Mouse (Mus musculus) right cerebral cortex, adult 18-20 months (tissue): ENCODE results near the gene Stat5a.

Experiments
- DNase-seq: peaks from one replicate; pipeline ENCODE4 v3.0.0; 2022; ENCODE audit warnings: mixed read lengths

Stat5a gene

DNA sequence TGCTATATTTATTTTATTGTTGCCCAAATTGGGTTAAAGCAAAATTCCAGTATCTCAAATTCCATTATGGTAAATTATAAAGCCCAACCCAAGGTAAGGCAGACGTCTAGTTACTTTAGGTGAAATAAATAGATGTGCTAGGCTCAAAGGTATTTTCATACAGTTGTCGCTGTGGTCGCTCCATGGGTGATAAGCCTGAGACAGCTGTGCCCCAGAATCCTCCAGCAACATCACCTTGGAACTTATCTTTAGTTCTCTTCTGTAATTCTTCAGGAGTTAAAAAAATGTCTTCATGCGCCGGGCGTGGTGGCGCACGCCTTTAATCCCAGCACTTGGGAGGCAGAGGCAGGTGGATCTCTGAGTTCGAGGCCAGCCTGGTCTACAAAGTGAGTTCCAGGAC, 20.3 kb upstream of the Stat5a start:
- no peak for DNase-seq

DNA sequence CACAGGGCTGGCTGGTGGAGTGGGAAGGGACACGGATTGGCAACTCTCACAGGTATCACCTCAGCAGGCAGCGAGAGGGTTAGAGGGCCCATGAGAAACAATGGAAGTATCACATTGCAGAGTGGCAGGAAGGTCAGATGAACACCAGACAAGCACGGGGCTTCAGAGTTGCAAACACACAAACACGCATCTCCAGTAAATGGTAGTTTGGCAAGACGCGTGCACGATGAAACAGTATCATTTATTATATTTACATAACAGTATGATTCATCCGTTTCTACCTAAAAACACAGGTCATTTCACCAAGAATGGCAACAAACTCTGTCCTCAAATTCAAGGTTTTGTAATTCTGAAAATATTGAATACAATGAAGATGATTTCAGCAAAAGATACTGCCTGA, 19.6 kb upstream of the Stat5a start:
- no peak for DNase-seq

- no peak for DNase-seq
Observed at GRCm38 (mm10) chr11:100840866-100841265, 18.3 kb upstream of the Stat5a start.

DNA sequence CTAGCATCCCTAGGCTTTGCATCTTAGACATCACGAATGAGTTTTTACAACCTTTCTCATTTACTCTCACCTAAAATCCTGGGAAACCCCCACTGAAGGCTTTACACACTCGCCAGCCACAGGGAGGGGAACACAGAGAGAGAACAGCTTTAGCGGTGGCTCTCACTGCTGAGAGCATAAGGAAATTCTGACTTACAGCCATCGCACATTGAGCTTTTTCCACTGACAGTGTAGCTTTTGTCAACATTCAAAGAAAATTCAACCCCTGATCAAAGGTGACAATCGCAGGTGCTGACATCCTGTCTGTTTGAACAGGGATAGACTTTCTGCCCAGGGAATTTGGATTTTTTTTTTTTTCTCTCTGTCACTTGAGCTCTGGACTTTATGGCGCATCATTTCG, 17.1 kb upstream of the Stat5a start:
- DNase-seq: no peak

GRCm38 (mm10) chr11:100843070-100843669, 16.0 kb upstream of the Stat5a start:
- no peak for DNase-seq

DNA sequence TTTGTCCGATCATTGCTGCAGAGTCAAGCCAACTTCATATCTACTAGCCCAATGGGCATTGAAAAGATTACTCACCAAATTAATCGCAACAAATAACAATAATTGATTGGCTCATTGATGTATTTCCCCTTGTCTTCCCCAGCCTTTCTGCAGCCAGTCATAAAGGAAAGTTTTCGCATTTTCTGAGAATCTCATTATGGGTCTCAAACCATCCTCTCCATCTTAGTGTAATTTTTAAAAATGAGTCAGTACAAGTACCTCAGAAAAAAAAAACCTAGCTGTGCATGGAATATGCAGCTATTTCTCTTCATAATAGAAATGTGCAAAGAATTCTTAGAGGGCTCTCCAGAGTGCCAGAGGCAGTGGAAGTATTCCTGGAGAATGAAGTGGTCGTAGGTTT, 15.0 kb upstream of the Stat5a start:
- no peak for DNase-seq

- DNase-seq: no peak
Observed at GRCm38 (mm10) chr11:100845793-100846192, 13.4 kb upstream of the Stat5a start.

DNA sequence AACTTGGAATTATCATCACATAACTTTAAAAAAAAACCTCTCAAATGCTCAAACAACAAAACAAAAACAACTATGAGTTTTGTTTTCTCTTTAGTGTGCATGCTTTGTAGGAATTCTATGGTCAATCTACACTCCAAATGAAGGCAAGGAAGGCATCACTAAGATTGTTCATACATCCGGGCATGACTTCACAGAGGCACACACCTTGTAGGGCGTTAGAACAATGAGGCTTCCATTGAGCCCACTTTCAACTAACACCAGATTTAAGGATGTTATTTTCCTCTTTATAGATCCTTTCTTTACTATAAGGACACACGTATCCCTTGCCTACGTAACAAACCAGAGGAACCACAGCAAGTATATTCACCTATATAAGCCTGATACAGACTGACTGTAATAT, 11.6 kb upstream of the Stat5a start:
- DNase-seq: no peak

GRCm38 (mm10) chr11:100848080-100848479, 11.1 kb upstream of the Stat5a start:
- DNase-seq: no peak

GRCm38 (mm10) chr11:100848789-100849379, 10.3 kb upstream of the Stat5a start:
- no peak for DNase-seq

DNA sequence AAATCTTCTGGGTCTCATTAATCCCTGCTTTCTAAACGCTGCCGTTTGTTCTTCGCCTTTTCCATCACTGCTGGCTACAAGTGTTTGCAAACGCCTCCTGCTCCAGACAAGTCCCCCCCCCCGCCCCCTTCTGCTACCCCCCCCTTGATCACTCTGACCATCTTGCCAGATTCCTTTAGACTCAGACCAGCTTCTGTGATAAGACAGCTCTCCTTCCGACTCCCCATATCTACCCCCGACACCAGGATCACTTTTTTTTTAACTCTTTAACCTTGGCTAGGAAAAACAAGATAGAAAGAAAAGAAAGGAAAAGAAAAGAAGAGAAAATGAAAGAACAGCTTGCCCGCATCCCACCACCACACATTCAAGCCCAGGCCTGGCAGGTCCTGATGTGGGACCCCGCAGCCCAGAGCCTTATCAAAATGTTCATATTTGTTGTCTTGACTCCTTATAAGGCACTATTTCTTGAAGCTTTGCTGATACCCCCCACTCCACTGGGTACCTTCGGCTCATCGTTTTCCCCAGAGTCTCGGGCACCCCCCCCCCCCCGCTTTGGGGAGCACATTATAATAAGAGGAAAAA, 9.6 kb upstream of the Stat5a start:
- DNase-seq: no peak

GRCm38 (mm10) chr11:100850038-100850777, 8.9 kb upstream of the Stat5a start, which contains the start of gene Stat5b:
Gene Stat5b (minus strand): TSS chr11:100850724.
- DNase-seq: peak; percentile 72

DNA sequence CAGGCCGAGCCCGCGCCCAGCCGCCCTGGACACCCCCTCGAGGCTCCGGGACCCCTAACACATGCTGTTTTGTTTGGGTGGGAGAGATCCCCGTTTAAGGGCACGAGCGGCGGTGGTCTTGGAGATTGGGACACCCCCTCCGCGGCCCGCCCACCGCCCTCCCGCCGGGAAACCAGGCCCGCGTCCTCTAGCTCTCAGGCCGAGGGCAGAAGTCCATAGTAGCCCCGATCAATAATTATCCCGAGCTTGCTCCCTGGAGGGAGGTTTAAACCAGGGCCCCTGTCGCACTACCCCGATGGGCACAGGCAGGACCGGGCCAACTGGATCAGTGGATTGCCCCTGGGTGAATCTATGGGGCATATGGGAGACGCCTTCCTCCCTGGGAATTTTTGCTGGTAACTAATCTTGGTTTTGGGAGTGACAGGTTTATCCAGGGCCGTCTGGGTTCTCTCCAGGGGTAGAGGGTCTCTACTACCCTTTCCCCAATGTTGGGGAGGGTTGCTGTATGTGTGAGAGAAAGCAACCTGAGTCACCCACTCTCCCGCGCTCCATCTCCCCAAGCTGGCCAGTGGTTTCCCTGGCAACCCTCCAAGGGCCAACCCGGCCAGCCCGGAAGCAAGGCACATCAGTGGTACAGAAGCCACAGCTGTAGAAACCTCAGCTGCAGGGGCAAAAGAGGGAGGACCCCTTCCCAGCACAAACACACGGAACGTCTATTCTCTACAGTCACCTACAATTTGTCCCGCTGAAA, 8.2 kb upstream of the Stat5a start:
- peak; percentile 27 for DNase-seq

DNA sequence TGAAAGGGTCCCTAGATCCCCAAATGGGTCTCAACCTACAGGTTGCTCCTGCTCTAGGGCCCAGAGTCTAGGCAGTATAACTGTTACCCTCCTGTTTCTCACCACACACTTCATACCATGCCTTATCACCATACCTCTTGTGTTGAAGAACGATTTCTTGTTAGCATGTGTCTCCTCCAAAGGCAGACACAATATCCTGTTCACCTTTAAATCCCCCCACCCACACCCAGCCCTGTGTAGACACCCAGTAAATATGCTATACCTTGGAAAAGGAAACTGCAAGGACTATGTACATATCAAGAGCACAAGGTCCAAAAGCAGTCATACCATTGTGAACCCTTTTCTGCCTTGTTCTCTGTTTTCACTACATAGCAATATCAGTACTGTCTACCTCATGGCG, 7.1 kb upstream of the Stat5a start:
- no peak for DNase-seq

GRCm38 (mm10) chr11:100853018-100853417, 6.1 kb upstream of the Stat5a start:
- DNase-seq: no peak

DNA sequence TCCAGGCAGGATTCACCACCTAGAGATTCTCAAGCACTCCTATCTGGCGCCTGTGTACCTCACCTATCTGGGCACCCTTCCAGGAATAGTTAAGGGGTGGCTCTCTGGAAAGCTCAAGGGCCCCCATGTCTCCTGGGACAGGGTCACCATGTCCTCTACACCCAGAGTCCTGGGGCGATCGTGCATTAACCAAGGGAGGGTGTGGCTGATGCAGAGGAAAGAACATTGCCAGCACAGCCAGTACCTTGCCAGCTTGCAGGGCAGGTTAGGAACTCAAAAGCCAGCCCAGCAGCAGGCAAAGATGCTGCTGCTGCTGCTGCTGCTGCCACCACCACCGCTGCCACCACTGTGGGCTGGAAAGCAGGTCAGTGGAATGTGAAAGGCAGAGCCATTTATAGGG, 4.9 kb upstream of the Stat5a start:
- DNase-seq: no peak

DNA sequence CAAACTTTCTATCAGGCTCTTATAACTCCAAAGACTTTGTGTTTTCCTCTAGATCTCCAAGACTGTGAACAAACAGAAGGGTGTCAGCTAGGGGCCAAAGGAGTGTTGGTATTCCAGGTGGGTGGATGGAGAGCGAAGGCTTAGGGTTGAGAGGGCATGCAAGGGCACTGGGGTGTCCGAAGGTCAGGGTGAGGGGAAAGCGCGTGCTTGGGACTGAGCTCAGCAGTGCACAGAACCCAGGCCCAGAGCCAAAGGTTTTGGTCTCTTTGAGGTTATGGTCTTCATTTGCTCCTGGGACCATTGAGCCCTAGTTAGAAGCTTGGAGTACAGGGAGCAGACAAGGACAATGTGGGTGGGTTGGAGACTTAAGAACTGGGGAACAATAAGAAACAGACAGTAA, 4.0 kb upstream of the Stat5a start:
- no peak for DNase-seq

- no peak for DNase-seq
Observed at GRCm38 (mm10) chr11:100857960-100858359, 1.2 kb upstream of the Stat5a start.

DNA sequence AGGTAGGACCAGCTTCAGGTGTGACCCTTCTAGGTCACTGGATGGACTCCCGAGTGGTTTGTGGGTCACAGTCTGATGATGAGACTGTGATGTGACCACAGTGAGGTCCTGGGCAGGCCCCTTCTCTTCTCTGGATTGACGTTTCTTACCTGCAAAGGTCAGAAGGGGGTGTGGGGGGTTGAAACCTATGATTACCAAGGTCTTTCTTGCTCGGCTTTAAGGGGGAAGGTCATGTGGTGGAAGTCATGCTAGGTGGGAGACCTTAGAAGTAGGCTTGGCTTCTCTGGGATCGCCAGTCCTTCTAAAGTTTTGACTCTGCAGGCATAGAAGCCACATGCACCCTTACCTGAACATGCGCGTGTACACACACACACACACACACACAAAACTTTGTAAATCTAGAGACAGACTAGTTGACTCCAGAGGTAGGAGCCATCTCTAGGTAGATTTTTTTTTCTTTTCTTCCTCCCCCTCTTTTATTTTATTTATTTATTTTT, 476 bp downstream of the Stat5a start:
- no peak for DNase-seq

- DNase-seq: peak; percentile 28
Observed at GRCm38 (mm10) chr11:100860198-100861048, 1.3 kb downstream of the Stat5a start.

DNA sequence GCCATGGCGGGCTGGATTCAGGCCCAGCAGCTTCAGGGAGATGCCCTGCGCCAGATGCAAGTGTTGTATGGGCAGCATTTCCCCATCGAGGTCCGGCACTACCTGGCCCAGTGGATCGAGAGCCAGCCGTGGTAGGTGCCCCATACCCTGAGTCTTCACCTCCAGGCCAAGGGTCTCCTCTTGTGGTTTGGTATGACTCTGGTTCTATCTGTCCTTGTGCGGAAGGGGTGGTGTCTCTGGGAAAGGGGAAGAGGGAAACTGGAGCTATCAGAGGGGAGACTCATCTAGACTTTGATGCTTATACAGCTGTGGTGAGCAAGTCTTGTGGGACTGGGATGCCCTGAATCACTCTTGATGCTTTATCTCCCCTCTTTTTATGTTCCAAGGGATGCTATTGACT, 2.2 kb downstream of the Stat5a start:
- DNase-seq: no peak

- DNase-seq: no peak
Observed at GRCm38 (mm10) chr11:100861836-100862235, 2.7 kb downstream of the Stat5a start.
